Mouse (Mus musculus) cortical plate, adult 2 months (tissue): ENCODE measurements at regions not wholly inside any gene's neighbourhood (a gene's known extent, or its start where the extent isn't known, plus 50 kb on each side); places are given as distances from the start of the nearest gene placed in this dataset.
A peak's percentile ranks its signal among the peaks of the same experiment; 100 is the strongest.
"Not testable (repeated sequence)": the region's sequence is repeated elsewhere in the genome, so short reads cannot be mapped to it uniquely, and the experiment has no call there.

ENCODE experiments used
- H3K27ac ChIP-seq: fragments of 200-500 bp; 2 replicates; pipeline ENCODE4 v1.5.1; 2012; ENCODE audit warnings: low read length, control low read depth, inconsistent platforms; ENCODE audit not compliant: insufficient read depth
- H3K4me1 ChIP-seq: fragments of 200-500 bp; 2 replicates; pipeline ENCODE4 v1.6.1; 2011; ENCODE audit warnings: low read length; ENCODE audit not compliant: control insufficient read depth, insufficient read depth
- H3K4me3 ChIP-seq: fragments of 200-500 bp; 2 replicates; pipeline ENCODE4 v1.5.1; 2011; ENCODE audit warnings: mild to moderate bottlenecking, low read length, control low read depth; ENCODE audit not compliant: insufficient read depth
- POLR2A ChIP-seq: fragments of 200-500 bp; IDR thresholded peaks from 2 replicates; pipeline ENCODE4 v1.6.1; 2011; ENCODE audit warnings: mild to moderate bottlenecking, low read length, control low read depth; ENCODE audit not compliant: insufficient read depth; ENCODE audit errors: extremely low read depth

- TF ChIP-seq POLR2A = peak; percentile 60; the same call in 1 of the 2 replicates
- not testable (repeated sequence) for H3K4me1 ChIP-seq
- Histone ChIP-seq H3K4me3 (peak overlapping the region; percentile 32), H3K27ac (peak overlapping the region; percentile 57)
Observed at GRCm38 (mm10) chr17:6489926-6490564, 60.1 kb downstream of the Dynlt1b start.

- not testable (repeated sequence) for H3K4me3 ChIP-seq, H3K4me1 ChIP-seq, H3K27ac ChIP-seq
Observed at GRCm38 (mm10) chr17:6490565-6490935, 60.6 kb downstream of the Dynlt1b start.

- H3K4me3 ChIP-seq = peak overlapping the region; percentile 9; the same call in 1 of the 2 replicates
- H3K27ac ChIP-seq, H3K4me1 ChIP-seq: not testable (repeated sequence)
Observed at GRCm38 (mm10) chr17:6492501-6492900, 62.6 kb downstream of the Dynlt1b start.

- H3K4me1 ChIP-seq, H3K27ac ChIP-seq: not testable (repeated sequence)
- TF ChIP-seq POLR2A = peak; percentile 19; the same call in 1 of the 2 replicates
- peak overlapping the region; percentile 9; the same call in 1 of the 2 replicates for H3K4me3 ChIP-seq
Observed at GRCm38 (mm10) chr17:6492950-6493349, 63.0 kb downstream of the Dynlt1b start.

- H3K4me3 ChIP-seq, H3K27ac ChIP-seq, H3K4me1 ChIP-seq: not testable (repeated sequence)
Observed at GRCm38 (mm10) chr17:6496491-6496890, 66.6 kb downstream of the Dynlt1b start.

GRCm38 (mm10) chr17:6502676-6503075 lies 72.8 kb downstream of the Dynlt1b start:
- H3K4me3 ChIP-seq, H3K27ac ChIP-seq, H3K4me1 ChIP-seq: not testable (repeated sequence)

- not testable (repeated sequence) for H3K4me3 ChIP-seq, H3K27ac ChIP-seq, H3K4me1 ChIP-seq
Observed at GRCm38 (mm10) chr17:6505896-6506295, 76.0 kb downstream of the Dynlt1b start.

GRCm38 (mm10) chr17:6515128-6515527 lies 85.2 kb downstream of the Dynlt1b start:
- H3K4me1 ChIP-seq, H3K27ac ChIP-seq, H3K4me3 ChIP-seq: not testable (repeated sequence)

- H3K27ac ChIP-seq, H3K4me3 ChIP-seq, H3K4me1 ChIP-seq: not testable (repeated sequence)
Observed at GRCm38 (mm10) chr17:6519107-6519506, 82.4 kb upstream of the Dynlt1c start.

- H3K4me3 ChIP-seq, H3K27ac ChIP-seq, H3K4me1 ChIP-seq: not testable (repeated sequence)
Observed at GRCm38 (mm10) chr17:6520001-6520400, 81.5 kb upstream of the Dynlt1c start.

GRCm38 (mm10) chr17:6520751-6521150 lies 80.7 kb upstream of the Dynlt1c start:
- H3K4me1 ChIP-seq, H3K27ac ChIP-seq, H3K4me3 ChIP-seq: not testable (repeated sequence)

- not testable (repeated sequence) for H3K27ac ChIP-seq, H3K4me1 ChIP-seq, H3K4me3 ChIP-seq
Observed at GRCm38 (mm10) chr17:6522185-6522584, 79.3 kb upstream of the Dynlt1c start.

GRCm38 (mm10) chr17:6538723-6539122 lies 62.7 kb upstream of the Dynlt1c start:
- not testable (repeated sequence) for H3K4me1 ChIP-seq, H3K4me3 ChIP-seq, H3K27ac ChIP-seq

- H3K4me1 ChIP-seq, H3K4me3 ChIP-seq, H3K27ac ChIP-seq: not testable (repeated sequence)
Observed at GRCm38 (mm10) chr17:6547064-6547760, 54.3 kb upstream of the Dynlt1c start.

GRCm38 (mm10) chr17:6547937-6548336 lies 53.5 kb upstream of the Dynlt1c start:
- not testable (repeated sequence) for H3K27ac ChIP-seq, H3K4me3 ChIP-seq, H3K4me1 ChIP-seq
